Mouse (Mus musculus): Measurements from ENCODE around the gene Olfr920. TPM values are rescaled to one million over a fixed set of nuclear protein-coding genes. Genes with fewer than 3 reads are reported as not detected.

Gene Olfr920
- total and polyA plus RNA-seq, 3 experiments = 0.12 to 0.14 TPM; not detected in 1

DNA sequence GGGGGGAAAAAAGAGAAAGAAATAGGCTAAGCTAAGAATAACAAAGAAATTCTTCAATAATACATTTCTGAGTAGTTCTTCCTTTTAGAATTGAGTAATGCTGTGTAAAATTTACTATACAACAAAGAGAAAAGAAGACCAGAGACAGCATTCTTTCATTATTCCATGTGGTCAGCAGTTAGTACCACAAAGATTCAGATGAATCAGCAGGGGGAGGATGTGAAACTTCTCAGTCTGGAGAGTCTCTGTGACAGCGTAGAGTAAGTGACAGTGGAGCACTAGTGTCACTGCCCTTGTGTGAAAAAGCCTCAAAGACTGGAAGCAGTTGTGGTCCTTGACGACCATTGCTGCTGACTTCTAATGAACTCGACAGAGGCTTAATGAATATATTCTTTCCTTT lies 23.9 kb upstream of the Olfr920 start (continued):
- TF ChIP-seq SIN3A (IDR thresholded peaks at IDR 0.05; ENCODE audit: low read length) = peak; percentile 59; the same call in 1 of the 2 replicates
- TF ChIP-seq POLR2AphosphoS2 (IDR thresholded peaks at IDR 0.05; ENCODE audit: low read depth, low read length) = no peak
- TF ChIP-seq HCFC1 (IDR thresholded peaks at IDR 0.05; ENCODE audit: low read depth, low read length) = no peak
- no peak for TF ChIP-seq USF1 (IDR thresholded peaks at IDR 0.05; ENCODE audit: low read depth, low read length)
- TF ChIP-seq BHLHE40 (IDR thresholded peaks at IDR 0.05; ENCODE audit: low read depth, low read length) = peak; percentile 44; the same call in 1 of the 2 replicates
- peak; percentile 37; the same call in 1 of the 2 replicates for TF ChIP-seq ZNF384 (IDR thresholded peaks at IDR 0.05; ENCODE audit: low read depth, low read length)
- peak; percentile 93 for TF ChIP-seq IRF4 (IDR thresholded peaks at IDR 0.05; ENCODE audit: low read depth, low read length)
- TF ChIP-seq PAX5 (IDR thresholded peaks at IDR 0.05; ENCODE audit: low read length) = no peak
- 0 out of 2 replicates have a peak, but pooled peaks have one; percentile 48 for TF ChIP-seq RCOR1 (conservative IDR thresholded peaks at IDR 0.05; ENCODE audit: low read depth, low read length)
- no peak for TF ChIP-seq RAD21 (IDR thresholded peaks at IDR 0.05; ENCODE audit: low read depth, low read length)
- peak; percentile 54; the same call in 1 of the 2 replicates for TF ChIP-seq JUN (IDR thresholded peaks at IDR 0.05; ENCODE audit: insufficient read depth, low read depth, low read length)
- TF ChIP-seq ETS1 (conservative IDR thresholded peaks at IDR 0.05; ENCODE audit: low read depth, low read length) = peak; percentile 43
- no peak for TF ChIP-seq KAT2A (IDR thresholded peaks at IDR 0.05; ENCODE audit: insufficient replicate concordance, low read length)
- no peak for TF ChIP-seq POLR2A (IDR thresholded peaks at IDR 0.05; ENCODE audit: low read depth, low read length)
- TF ChIP-seq TCF12 (IDR thresholded peaks at IDR 0.05; ENCODE audit: low read depth, low read length) = 0 out of 2 replicates have a peak, but pooled peaks have one; percentile 23

DNA sequence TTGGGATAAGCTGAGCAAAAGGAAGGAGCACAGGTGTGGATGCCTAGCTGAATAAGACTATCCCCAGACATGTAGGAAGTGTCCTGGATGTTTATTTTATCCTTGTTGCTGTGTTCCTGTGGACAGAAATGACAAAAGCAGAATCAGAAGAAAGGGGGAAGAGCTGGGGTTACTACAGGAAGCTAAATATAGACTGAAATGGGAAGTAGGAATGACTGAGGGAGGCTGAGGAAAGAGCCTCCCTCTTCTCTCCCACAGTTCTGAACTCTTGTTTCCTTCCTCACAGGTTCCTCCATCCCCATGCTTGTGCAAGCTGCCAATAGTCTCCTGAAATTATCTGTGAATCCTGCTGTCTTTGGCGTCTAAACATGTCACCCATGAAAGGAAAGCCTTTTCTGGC lies 10.7 kb upstream of the Olfr920 start:
- H3K9me3 ChIP-seq (replicated peaks; ENCODE audit: low read length) = no peaks in the 10 kb centered on the region
- TF ChIP-seq POLR2A (IDR thresholded peaks at IDR 0.05; ENCODE audit: low read depth, low read length) (no peak), PAX5 (IDR thresholded peaks at IDR 0.05; ENCODE audit: low read length) (no peak), NELFE (IDR thresholded peaks at IDR 0.05; ENCODE audit: low read depth, low read length) (no peak), JUN (IDR thresholded peaks at IDR 0.05; ENCODE audit: insufficient read depth, low read depth, low read length) (no peak), GABPA (IDR thresholded peaks at IDR 0.05; ENCODE audit: insufficient replicate concordance, low read depth, low read length) (no peak), ETS1 (conservative IDR thresholded peaks at IDR 0.05; ENCODE audit: low read depth, low read length) (no peak), E2F4 (IDR thresholded peaks at IDR 0.05; ENCODE audit: insufficient replicate concordance, low read depth, low read length) (no peak), KAT2A (IDR thresholded peaks at IDR 0.05; ENCODE audit: insufficient replicate concordance, low read length) (no peak), MAFK (IDR thresholded peaks at IDR 0.05; ENCODE audit: insufficient replicate concordance, low read length) (no peak), RCOR1 (conservative IDR thresholded peaks at IDR 0.05; ENCODE audit: low read depth, low read length) (no peak), ELF1 (IDR thresholded peaks at IDR 0.05; ENCODE audit: low read depth, low read length) (no peak), ZNF384 (IDR thresholded peaks at IDR 0.05; ENCODE audit: low read depth, low read length) (no peak), SIN3A (IDR thresholded peaks at IDR 0.05; ENCODE audit: low read length) (no peak), UBTF (IDR thresholded peaks at IDR 0.05; ENCODE audit: low read depth, low read length) (no peak), RAD21 (IDR thresholded peaks at IDR 0.05; ENCODE audit: low read depth, low read length) (no peak), TCF12 (IDR thresholded peaks at IDR 0.05; ENCODE audit: low read depth, low read length) (no peak), CTCF (conservative IDR thresholded peaks at IDR 0.05 in 1 of 2, IDR thresholded peaks at IDR 0.05 in 1 of 2; ENCODE audit: low read depth in 2 of 2, low read length in 2 of 2) (no peak)
- no peaks in the 10 kb centered on the region for H3K4me1 ChIP-seq (ENCODE audit: control insufficient read depth in 1 of 2, insufficient read depth in 2 of 2)
- peaks cover 0 to 31% of the 10 kb centered on the region in 2 experiments for H3K36me3 ChIP-seq (replicated peaks in 1 of 2; ENCODE audit: control insufficient read depth in 1 of 2, insufficient read depth in 1 of 2, low read length in 1 of 2)
- H3K27ac ChIP-seq (ENCODE audit: insufficient read depth, low read depth) = no peak overlapping the region
- no peaks in the 10 kb centered on the region for H3K79me2 ChIP-seq (replicated peaks; ENCODE audit: control insufficient read depth, extremely low read depth, insufficient read depth, poor library complexity, severe bottlenecking)
- dilution Hi-C loops (cut with MboI; ENCODE audit: extremely low pct_ligation_motif_present, extremely low pct_unique_long_range_greater_than_20kb, low sequenced_read_pairs) (no loop called here), in situ Hi-C loops (cut with MboI; ENCODE audit: low pct_ligation_motif_present, low pct_unique_long_range_greater_than_20kb, low sequenced_read_pairs) (no loop called here)
- no peak overlapping the region for H3K4me2 ChIP-seq (ENCODE audit: insufficient read depth, low read depth, poor library complexity, severe bottlenecking)
- H3K9ac ChIP-seq (ENCODE audit: insufficient read depth, low read depth) = no peak overlapping the region
- DNase-seq (ENCODE audit: extremely low read depth) = no peak
- no peaks in the 10 kb centered on the region for H3K27me3 ChIP-seq (replicated peaks)
- H3K4me3 ChIP-seq (replicated peaks in 1 of 3; ENCODE audit: low read depth in 2 of 3, low read length in 2 of 3, poor library complexity in 1 of 3) = no peak overlapping the region
